Mouse (Mus musculus) embryo, embryonic 11 days (tissue): ENCODE results near the gene Nudt19.
A peak's percentile ranks its signal among the peaks of the same experiment; 100 is the strongest.
"Not testable (repeated sequence)": the region's sequence is repeated elsewhere in the genome, so short reads cannot be mapped to it uniquely, and the experiment has no call there.

ENCODE experiments used
- DNase-seq: peaks from one replicate; pipeline ENCODE4 v3.0.0-alpha.2; 2015

Nudt19 gene

DNA sequence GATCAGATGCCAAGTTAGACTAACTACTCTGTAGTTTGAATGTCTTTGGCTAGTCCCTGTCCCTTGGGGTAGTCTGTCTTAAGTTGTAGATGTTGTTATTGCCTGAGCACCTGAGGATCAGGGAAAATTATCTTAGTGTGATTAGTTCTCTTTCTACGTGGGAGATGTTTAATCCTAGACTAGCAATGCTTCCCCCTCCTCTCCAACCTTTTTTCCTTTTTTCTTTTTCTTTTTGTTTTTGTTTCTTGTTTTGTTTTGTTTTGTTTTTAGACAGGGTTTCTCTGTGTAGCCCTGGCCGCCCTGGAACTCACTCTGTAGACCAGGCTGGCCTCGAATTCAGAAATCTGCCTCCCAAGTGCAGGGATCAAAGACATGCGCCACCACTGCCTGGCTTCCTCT lies at the start of gene Nudt19:
TSS of gene Nudt19 (minus strand) at position 100 of the 399 bp plus-strand sequence.
- no peak for DNase-seq

DNA sequence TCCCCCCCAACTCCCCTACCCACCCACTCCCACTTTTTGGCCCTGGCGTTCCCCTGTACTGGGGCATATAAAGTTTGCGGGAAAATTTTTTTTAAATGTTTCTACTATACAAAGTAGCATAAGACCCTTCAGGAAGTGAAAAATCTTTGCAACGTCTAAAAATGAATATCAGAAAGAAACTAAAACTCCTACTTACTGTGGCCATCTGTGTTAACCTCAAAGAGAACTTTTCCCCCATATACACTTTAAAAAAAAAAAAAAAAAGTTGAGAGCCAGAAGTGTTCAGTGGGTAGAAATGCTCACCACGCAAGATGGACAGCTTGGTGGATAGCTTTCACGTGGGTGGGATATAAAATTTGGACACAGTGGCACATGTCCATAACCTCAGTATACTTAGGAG lies 46.7 kb upstream of the Nudt19 start:
- DNase-seq: no peak

DNA sequence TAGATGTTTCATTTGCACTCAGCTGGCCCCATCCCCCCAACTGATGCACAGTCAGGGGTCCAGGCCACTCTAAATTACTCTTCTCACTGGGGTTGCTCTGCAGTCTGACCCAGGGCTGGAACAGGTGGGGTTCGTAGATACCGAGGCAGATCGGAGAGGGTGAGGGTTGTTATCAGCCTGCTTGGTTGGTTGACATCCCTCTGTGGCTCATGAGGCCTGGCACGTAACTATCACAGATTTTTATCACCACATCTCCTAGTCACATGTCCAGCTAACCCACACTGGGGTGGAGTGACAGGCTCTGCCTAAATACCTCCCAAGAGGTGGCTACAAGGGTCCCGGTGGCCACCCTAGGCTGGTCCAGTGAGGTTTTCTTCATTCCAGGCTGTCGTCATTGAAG lies 45.0 kb upstream of the Nudt19 start:
- no peak for DNase-seq

DNA sequence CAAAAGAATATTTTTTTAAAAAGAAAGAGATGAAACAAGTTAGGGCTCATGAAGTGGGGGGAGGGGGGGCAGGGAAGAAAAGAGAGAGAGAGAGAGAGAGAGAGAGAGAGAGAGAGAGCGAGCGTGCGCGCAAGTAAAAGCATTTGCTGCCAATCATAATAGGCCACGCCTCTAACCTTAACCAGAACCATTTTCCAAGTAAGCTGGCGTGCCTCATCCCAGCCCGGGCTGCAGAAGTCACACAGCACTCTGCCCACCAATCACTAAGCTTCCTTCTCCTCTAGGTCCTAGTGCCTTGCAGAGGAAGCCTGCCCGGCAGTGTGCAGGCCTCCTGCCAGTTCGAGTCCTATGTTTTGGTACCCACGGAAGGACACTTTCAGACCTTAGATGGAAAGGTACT lies 43.9 kb upstream of the Nudt19 start:
- no peak for DNase-seq

DNA sequence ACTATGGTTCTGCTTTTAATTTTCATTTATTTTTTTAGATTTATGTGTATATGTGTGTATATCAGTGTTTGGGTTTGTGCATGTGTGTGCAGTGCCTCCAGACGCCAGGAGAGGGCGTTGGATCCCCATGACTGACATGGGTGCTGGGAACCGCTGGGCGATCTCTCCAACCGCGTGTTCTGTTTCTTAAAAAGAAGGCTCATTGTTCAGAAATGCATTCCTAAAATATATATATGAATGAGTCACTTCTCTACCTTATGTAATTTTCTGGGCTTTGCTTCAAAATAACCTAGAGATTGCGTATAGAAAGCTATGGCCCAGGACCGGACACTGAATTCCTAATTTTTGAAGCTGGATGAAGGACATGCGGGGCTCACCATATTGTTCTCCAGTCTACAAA lies 43.4 kb upstream of the Nudt19 start:
- DNase-seq: no peak

DNA sequence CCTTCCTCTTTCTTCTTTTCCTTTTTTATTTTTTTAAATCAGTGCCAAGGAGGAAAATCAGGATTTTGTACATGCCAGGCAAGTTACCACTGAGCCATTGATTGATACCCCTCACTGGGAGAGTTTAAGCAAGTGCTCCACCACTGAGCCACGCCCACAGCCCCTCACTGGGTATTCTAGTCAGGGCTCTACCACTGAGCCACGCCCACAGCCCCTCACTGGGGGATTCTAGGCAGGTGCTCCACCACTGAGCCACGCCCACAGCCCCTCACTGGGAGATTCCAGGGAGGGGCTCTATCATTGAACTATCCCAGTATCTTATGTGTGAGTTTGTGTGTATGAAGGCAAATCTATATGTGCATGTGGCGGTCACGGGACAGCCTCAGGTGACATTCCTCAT lies 38.2 kb upstream of the Nudt19 start:
- DNase-seq: no peak

DNA sequence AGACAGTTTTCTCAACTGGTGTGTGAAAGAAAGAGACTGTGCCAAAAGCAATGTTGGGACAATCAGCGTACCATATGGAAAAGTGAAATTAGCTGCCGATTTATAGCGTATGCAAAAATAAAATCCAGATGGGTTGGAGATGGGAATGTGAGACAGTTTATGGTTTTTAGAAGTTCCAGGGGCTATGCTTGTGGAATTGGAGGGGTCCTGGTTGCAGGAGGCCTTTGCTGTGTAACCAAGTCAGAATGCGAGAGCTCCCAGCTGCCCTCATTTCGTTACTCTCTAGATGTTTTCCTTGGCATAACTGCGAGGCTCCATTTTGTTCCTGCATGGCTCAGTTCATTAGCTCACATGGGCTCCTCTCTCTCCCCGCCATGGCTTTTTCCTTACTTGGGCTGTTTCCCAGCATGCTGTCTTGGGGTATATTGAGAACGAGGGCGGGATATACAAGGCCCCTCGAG lies 34.7 kb upstream of the Nudt19 start:
- no peak for DNase-seq

DNA sequence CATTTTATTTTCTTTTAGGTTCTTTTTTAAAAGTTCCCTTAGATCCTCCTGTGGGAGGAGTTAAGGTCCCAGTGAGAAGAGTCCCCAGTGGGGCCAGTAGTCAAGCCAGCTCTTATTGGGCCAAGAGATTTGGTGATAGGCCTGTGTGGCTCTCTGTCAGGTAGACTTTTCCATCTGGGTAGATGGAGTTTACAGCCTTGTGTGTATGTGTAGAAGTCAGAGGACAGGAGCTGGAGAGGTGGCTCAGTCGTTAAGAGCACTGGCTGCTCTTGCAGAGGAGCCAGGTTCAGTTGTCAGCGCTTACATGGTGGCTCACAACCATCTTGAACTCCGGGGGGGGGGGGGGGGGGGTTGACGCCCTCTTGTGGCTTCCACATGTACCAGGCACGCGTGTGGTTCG lies 33.4 kb upstream of the Nudt19 start:
- DNase-seq: no peak

DNA sequence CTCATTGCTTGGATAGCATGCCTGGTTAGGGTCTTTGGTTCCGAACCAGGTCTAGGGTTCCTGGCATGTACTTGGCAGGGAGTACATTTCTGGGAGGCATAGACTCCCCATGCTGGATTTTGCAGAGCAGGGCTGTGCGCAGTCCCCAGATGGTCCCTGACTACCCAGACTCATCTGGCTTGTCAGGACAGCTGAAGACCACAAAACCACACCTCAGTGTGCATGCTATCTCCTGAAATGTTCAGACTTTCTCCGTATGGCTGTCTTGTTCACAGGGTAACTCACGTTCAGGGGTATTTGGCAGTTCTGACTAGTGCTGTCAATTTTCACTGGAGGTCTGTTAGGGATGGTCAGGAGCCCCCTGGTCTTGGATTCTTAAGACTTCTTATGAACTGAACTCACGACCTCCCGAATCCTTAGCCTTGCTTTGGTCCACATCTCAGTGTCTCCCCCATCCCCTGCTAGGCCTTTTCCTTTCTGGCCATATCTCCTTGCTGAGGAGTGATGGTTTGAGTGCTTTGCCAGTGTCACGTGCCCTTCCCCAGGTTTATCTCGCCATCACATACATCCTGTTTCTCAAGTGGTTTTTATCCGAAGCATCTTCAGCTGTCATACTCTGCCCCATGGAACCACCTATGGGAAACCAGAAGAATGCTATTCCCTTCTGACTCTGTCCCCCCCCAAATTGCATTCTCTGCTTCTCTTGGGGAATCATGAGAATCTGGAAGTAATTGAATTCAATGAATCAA lies 32.8 kb upstream of the Nudt19 start:
- no peak for DNase-seq

DNA sequence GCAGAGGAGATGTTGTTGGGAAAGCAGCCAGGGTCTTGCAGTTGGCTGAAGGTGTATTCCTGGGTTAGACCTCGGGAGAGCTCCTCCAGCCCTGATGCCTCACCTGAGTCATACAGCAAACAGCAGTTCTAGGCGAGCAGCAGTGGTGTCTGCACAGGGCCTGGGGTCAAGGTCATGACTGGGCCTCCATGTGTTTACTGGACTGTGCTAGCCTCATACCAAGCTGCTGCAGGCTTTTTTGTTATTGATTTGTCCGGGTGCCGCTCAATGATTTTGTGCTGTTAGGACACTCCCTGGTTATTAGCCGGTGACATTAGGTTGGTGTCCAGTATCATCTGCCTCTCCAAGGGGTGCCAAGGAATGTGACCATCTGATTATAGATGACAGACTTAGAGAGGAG lies 31.6 kb upstream of the Nudt19 start:
- no peak for DNase-seq

DNA sequence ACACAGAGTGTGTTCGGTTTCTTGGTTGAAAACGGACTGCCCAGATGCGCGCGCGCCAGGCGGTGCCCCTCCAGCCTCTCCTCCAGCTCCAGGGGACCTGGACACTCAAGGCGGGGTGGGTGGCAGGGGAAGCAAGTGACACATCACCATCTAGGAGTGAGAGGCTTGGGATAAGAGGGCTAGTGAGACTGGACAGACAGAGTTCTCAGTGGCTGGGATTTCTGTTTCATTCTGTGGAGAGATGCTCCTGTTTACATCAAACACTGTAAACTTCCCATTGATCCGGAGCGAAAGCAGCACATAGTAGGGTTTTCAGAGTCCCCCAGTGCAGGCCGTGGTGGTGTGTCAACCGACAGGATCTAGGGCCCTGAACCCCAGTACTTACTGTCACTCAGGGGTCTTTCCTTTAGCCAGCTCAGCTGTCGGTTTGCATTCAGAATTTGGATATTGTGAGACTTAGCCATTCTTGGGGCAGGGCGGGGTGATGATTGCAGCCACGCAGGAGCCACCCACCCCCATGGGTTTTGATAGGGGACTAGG lies 30.9 kb upstream of the Nudt19 start:
- DNase-seq: no peak

DNA sequence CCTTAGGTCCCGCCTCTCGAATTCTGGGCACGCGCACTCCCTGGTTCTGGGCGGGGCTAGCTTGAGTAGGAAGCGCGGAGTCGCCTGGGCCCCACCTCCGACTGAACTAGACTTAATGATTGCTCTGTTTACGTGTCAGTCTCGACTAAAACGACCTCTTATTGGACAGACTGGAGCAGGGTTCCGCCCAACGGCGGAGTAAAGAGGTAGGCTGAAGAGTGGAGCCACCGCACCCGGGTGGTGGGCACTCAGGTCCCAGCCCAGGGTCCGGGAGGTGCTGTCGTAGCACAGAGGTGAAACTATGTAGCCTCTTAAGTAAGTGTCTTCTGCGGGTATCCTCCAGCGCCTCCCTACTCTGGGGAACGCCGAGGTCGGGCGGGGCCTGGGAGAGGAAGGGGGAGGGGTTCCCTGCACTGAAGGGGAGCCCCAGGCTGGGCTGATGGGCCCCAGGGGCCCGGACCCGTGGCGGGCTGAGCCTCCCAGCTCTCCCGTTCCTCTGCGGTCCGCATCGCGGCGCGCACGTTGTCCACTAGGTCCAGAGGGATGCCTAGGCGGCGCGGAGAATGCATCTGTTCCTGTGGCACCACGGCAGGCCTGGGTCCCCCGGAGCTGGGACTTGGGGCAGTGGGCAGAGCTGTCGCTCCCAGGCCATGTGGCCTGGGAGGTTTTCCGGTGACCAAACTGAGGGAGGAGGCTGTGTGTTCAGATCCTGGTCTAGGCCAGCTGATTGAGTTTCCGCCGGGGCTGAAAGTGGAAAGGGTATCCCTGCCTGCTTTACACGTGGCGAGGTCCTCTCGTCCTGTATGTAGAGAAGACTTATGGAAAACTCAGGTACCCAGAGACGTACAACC lies 30.2 kb upstream of the Nudt19 start, which contains the start of gene Ankrd27:
TSS of gene Ankrd27 (plus strand) at position 190 of the 851 bp plus-strand sequence.
- peak; percentile 98 for DNase-seq

DNA sequence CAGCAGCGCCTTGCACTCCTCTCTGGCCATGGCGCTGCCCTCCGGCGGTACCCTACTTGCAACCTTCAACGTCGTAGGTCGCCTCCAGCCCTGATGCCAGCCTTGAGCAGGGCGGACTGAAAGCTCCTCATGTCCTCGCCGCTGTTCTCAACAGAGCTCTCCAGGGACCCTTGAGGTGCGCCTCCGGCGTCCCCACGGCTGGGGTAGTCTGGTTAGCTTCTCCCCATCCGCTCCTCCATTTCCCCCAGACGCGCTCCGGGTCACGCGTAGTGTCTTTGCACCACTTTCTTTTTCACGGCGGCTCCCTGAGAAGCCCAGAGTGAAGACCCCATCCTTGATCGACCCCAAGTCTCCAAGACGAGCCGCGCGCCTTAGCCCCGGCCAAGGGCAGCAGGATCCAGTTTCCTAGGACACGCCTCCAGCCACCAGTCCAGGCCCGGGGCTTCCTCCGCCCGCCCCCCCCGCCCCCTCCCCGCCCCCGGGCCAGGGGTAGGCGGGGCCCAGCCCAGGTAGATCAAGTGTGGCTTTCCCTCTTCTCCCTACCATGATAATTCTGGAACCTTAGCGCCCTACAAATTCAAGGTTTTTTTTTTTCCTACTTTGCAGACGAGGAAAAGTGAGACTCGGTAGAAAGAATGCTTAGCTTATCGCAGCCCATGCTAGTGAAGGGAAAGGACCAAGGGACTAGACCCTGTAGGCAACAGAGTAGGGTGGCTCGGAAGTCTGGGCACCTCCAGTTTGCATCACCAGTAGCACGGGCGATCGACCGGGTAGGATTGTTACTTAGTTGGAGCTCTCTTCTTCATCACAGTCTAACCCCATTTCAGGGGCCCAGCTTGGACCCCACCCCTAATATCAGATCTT lies 29.3 kb upstream of the Nudt19 start, which contains the start of gene Rgs9bp:
TSS of gene Rgs9bp (minus strand) at position 392 of the 864 bp plus-strand sequence.
- peak; percentile 87 for DNase-seq

DNA sequence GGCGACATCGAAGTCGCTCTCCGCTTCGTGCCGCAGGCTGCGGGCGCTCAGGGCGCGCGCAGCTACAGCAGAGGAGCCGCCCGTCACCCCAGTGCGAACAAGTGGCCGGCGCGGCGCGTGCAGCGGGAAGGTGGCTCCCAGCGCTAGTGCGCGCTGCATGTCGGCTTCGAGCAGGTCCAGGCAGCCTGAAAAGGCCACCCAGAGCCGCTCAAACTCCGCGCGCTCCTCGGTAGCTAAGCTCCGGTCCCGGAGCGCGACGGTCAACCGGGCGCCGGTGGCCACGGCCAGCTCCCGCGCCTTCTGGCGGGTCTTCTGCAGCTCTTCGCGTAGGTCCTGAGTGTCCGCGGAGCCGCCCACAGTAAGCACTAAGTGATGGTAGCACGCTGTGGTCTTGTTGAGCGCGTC lies 28.7 kb upstream of the Nudt19 start:
- DNase-seq: peak; percentile 68

DNA sequence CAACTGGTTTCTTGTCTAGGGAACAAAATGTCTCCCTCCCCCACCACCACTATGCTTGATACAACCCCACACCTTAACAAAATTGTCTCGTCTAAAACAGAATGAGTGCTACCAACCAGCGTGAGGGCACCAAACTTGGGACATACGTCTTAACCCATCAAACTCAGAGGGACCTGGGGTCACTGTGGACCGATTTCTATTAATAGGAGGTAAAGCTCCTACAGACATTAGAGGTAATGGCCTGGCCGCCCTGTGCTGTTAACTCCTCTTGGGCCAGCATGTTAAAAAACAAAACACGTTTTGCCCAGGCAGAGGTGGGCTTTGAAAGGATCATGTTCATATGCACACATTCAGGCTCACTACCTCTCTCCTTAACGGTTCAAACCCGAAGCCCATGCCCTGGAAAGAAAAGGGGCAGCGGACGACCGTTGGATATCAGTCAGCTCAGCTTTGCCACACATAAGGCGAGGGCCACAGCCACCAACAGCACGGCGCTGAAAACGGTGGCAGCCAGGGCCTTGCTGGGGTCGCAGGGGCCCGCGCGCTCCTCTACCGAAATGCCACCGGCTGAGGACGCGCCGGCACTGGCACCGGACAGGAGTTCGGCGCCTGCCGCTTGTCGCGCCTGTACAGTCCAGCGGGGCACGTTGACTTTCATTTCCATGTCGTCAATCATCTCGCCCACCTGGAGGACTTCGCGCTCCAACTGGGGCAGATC lies 28.1 kb upstream of the Nudt19 start:
- no peak for DNase-seq

DNA sequence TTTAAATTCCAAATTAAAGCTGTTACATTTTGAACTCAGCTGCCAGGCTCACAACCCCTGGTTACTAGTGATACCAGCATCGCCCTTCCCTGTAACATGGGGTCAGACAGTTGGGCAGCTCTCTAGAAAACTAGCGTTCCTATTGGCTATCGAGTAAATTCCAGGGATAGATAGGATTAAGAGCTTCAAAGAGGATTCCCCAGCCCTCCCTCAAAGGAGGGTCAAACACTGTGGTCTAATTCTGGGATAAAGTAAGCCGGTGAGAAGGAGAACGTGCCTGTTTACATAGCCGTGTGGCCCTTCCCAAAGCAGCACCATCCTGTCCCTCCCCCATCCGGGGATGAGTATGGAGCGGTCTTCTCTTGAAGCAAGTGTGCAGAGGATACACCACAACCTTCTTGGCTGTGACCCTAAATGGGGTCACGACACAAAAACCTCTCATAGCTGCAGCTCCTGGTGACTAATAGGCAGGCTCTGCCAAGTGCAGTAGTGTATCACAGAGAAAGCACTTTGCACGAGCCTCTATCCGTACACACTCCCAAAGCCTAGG lies 27.4 kb upstream of the Nudt19 start:
- peak; percentile 9 for DNase-seq

DNA sequence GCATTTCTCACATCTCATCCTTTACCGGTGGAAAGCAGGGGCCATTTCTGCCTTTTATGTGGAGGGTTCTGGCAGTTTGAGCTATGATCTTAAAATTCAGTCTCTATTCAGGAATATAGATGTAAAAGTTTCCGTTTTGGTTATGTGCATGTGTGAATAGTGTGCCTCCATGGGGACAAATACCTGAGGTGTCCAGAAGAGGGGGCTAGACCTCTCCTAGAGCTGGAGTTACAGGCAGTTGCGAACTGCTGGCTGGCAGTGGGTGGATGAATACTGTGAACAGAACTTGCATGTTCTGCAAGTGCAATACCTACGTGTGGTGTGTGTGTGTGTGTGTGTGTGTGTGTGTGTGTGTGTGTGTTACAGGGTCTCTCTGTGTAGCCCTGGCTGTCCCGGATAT lies 26.6 kb upstream of the Nudt19 start:
- peak; percentile 14 for DNase-seq

DNA sequence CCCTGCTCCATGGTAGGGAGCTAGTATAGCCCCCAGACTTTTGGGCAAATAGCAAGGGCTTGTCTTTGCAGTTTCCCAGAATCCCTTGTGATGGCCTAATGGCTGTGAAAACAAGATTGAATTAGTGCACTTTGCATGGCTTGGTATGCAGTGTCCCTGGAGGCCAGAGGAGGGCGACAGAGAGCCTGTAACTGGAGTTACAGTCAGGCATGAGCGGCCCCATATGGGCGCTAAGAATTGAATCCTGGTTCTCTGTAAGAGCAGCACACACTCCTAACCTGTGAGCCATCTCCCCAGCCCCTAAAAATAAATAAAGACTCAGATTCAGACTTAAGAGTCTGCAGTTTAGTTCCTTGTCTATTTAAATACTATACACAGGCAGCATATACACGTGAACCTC lies 23.7 kb upstream of the Nudt19 start:
- DNase-seq: peak; percentile 64

DNA sequence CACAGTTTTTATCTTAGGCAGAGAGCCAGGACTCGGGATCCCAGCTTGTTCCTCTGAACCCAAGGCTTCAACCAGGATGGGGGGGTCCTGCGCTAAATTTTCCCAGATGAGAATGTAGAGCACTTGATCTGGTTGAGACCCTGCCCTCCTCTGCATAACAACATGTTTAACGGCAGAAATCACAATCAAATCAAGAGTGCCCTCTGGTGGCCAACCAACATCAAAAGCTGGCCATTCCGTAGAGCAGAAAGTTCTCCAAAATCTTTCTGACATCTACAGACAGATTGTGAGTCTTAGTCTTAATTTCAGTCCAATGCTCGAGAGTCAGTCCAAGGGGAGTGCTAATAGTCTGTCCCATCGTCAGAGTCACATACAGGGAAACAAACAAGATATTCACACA lies 14.8 kb upstream of the Nudt19 start:
- DNase-seq: not testable (repeated sequence)

DNA sequence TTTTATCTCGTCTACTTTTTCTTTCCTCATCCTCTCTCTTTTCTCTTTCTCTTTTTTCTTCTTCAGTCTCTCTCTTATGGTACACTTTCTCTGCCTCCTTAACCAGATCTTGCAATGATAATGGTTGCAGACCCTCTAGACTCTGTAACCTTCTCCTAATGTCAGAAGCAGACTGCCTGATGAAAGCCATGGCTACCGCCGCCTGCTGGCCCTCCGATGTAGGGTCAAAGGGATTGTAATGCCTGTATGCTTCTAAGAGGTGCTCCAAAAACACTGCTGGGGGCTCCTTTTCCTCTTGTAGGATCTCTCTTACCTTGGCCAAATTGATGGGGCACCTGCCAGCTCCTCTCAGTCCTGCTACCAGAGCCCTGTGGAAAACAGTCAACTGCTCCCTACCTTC lies 13.6 kb upstream of the Nudt19 start:
- DNase-seq: not testable (repeated sequence)

DNA sequence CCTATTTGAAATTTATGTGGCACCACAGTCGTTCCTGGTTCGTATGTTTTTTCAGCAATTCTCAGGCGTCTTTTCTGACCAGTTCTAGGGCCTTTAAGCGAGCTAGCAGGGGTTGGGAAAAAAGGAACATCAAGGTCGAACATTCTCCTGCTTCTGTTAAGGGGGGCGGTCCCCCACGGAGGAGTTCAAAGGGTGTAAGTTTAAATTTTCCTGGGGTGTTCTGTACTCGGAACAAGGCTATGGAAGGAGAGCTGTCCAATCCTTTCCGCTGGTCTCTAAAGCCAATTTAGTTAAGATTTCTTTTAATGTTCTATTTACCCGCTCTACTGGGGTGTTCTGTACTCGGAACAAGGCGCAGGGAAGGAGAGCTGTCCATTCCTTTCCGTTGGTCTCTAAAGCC lies 9.9 kb upstream of the Nudt19 start:
- DNase-seq: not testable (repeated sequence)

DNA sequence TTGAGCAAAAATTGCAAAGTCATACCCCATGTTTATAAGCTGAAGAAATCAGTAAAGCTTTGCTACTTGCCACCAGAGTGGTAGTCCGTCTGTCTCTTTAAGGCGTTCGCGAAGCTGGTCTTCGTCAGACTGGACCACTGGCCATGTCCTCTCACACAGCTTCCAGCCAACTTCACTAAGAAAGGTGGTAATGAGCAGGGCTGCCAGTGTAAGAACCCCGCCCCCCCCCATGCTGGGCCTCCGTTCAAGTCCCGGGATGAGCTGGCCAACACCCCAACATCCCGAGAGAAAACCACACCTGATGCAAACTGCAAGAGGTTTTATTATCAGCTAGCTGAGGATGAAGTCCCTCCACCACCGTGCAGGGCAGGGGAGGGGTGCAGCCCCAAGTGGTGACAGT lies 8.8 kb upstream of the Nudt19 start:
- not testable (repeated sequence) for DNase-seq
